Mouse (Mus musculus) heart, embryonic 11.5 days (tissue): ENCODE measurements around the gene Prg3. TPM values are rescaled to one million over a fixed set of nuclear protein-coding genes. Genes with fewer than 3 reads are reported as not detected.

Source experiments
- ATAC-seq: fragments of 200-750 bp; cut with Nextera tagmentation; replicated peaks from 2 replicates; pipeline ENCODE4 v1.8.0; 2017; ENCODE audit warnings: moderate library complexity; ENCODE audit not compliant: insufficient number of reproducible peaks, low FRiP score, low TSS enrichment
- H3K27ac ChIP-seq: fragments of 300-500 bp; sonication (generic); 2 replicates; pipeline ENCODE4 v1.5.1; 2014; ENCODE audit warnings: mild to moderate bottlenecking, low read depth, low read length
- H3K27me3 ChIP-seq: fragments of 300-500 bp; sonication (generic); 2 replicates; pipeline ENCODE4 v1.6.1; 2014; ENCODE audit warnings: mild to moderate bottlenecking, low read length, mixed read lengths; ENCODE audit not compliant: control insufficient read depth, insufficient read depth
- H3K36me3 ChIP-seq: fragments of 300-500 bp; sonication (generic); 2 replicates; pipeline ENCODE4 v1.6.1; 2014; ENCODE audit warnings: mild to moderate bottlenecking, low read length, moderate library complexity, mixed read lengths; ENCODE audit not compliant: control insufficient read depth, insufficient read depth
- H3K4me1 ChIP-seq: fragments of 300-500 bp; sonication (generic); 2 replicates; pipeline ENCODE4 v1.6.1; 2014; ENCODE audit warnings: low read length; ENCODE audit not compliant: control insufficient read depth, insufficient read depth
- H3K4me2 ChIP-seq: fragments of 300-500 bp; sonication (generic); 2 replicates; pipeline ENCODE4 v1.6.1; 2014; ENCODE audit warnings: mild to moderate bottlenecking, moderate library complexity
- H3K4me3 ChIP-seq: fragments of 300-500 bp; sonication (generic); 2 replicates; pipeline ENCODE4 v1.5.1; 2014; ENCODE audit warnings: low read depth, low read length
- H3K9ac ChIP-seq: fragments of 300-500 bp; sonication (generic); 2 replicates; pipeline ENCODE4 v1.6.1; 2014; ENCODE audit warnings: mild to moderate bottlenecking, low read depth, low read length, moderate library complexity
- H3K9me3 ChIP-seq: fragments of 300-500 bp; sonication (generic); replicated peaks from 2 replicates; pipeline ENCODE4 v1.6.1; 2016; ENCODE audit warnings: low read length; ENCODE audit not compliant: control insufficient read depth
- WGBS: fragments of 180-500 bp; shearing (Covaris S2); extraction: QIAGEN DNeasy Blood & Tissue Kit; methylation state at CpG from one replicate; pipeline ENCODE4 v1.1.7; 2014; ENCODE audit not compliant: insufficient replicate concordance; 5-methylcytosine and 5-hydroxymethylcytosine counted together
- polyA plus RNA-seq: library from polyadenylated mRNA; unstranded; fragments of >200 nt; fragmentation: Nextera tagmentation; extraction: Ambion mirVana; gene quantifications from 2 replicates; pipeline ENCODE4 v1.2.1, GENCODE M21; 2014

Gene Prg3
- polyA plus RNA-seq, 1 experiment from 2014 or later = 0.37 TPM

- no peaks in the 10 kb centered on the region for H3K36me3 ChIP-seq
- H3K27me3 ChIP-seq = no peaks in the 10 kb centered on the region
- no peaks in the 10 kb centered on the region for H3K9me3 ChIP-seq
- WGBS = 38% methylated on average over 8 of the region's 8 CpGs
- H3K27ac ChIP-seq = no peak overlapping the region
- H3K4me2 ChIP-seq = no peak overlapping the region
- no peak overlapping the region for H3K4me3 ChIP-seq
- H3K4me1 ChIP-seq = peaks cover 6% of the 10 kb centered on the region; the same call in 1 of the 2 replicates
- ATAC-seq = peak; percentile 28; the same call in 1 of the 2 replicates
- H3K9ac ChIP-seq = no peak overlapping the region
These were observed 14.6 kb downstream of the Prg3 start for GRCm38 (mm10) chr2:85002575-85002974.

- H3K4me3 ChIP-seq = no peak overlapping the region
- no peaks in the 10 kb centered on the region for H3K9me3 ChIP-seq
- no peak overlapping the region for H3K4me2 ChIP-seq
- H3K27ac ChIP-seq = no peak overlapping the region
- H3K4me1 ChIP-seq = peaks cover 6% of the 10 kb centered on the region; the same call in 1 of the 2 replicates
- no peak overlapping the region for H3K9ac ChIP-seq
- H3K36me3 ChIP-seq = no peaks in the 10 kb centered on the region
- H3K27me3 ChIP-seq = no peaks in the 10 kb centered on the region
- ATAC-seq = no peak
- 71% methylated on average over 4 of the region's 4 CpGs for WGBS
These were observed 16.3 kb downstream of the Prg3 start for GRCm38 (mm10) chr2:85004341-85004740.

- no peaks in the 10 kb centered on the region for H3K27me3 ChIP-seq
- H3K4me3 ChIP-seq = no peak overlapping the region
- no peak overlapping the region for H3K4me2 ChIP-seq
- no peak overlapping the region for H3K27ac ChIP-seq
- ATAC-seq = no peak
- WGBS = 56% methylated on average over 7 of the region's 7 CpGs
- H3K9ac ChIP-seq = no peak overlapping the region
- peaks cover 19% of the 10 kb centered on the region for H3K4me1 ChIP-seq
- no peaks in the 10 kb centered on the region for H3K9me3 ChIP-seq
- no peaks in the 10 kb centered on the region for H3K36me3 ChIP-seq
These were observed 18.6 kb downstream of the Prg3 start for GRCm38 (mm10) chr2:85006600-85006999.

- H3K27me3 ChIP-seq = no peaks in the 10 kb centered on the region
- WGBS = 28% methylated on average over 4 of the region's 4 CpGs
- H3K9ac ChIP-seq = no peak overlapping the region
- H3K27ac ChIP-seq = no peak overlapping the region
- H3K36me3 ChIP-seq = no peaks in the 10 kb centered on the region
- H3K4me3 ChIP-seq = no peak overlapping the region
- H3K4me2 ChIP-seq = no peak overlapping the region
- H3K9me3 ChIP-seq = no peaks in the 10 kb centered on the region
- H3K4me1 ChIP-seq = peaks cover 31% of the 10 kb centered on the region
- ATAC-seq = no peak
These were observed 19.7 kb downstream of the Prg3 start for GRCm38 (mm10) chr2:85007729-85008128.

- Histone ChIP-seq H3K4me1 (peaks cover 26% of the 10 kb centered on the region), H3K4me3 (no peak overlapping the region), H3K9me3 (no peaks in the 10 kb centered on the region), H3K27me3 (no peaks in the 10 kb centered on the region), H3K9ac (no peak overlapping the region), H3K4me2 (no peak overlapping the region), H3K27ac (no peak overlapping the region), H3K36me3 (no peaks in the 10 kb centered on the region)
- 77% methylated on average over 2 of the region's 2 CpGs for WGBS
- no peak for ATAC-seq
These were observed 21.2 kb downstream of the Prg3 start for GRCm38 (mm10) chr2:85009212-85009611.

- peak; percentile 91 for ATAC-seq
- Histone ChIP-seq H3K9me3 (no peaks in the 10 kb centered on the region), H3K27me3 (no peaks in the 10 kb centered on the region), H3K27ac (peak overlapping the region; percentile 85), H3K4me1 (peaks cover 29% of the 10 kb centered on the region), H3K4me2 (peak overlapping the region; percentile 41), H3K36me3 (no peaks in the 10 kb centered on the region), H3K9ac (no peak overlapping the region; the same call in 1 of the 2 replicates), H3K4me3 (no peak overlapping the region)
- WGBS = 27% methylated on average over 9 of the region's 9 CpGs
These were observed 24.0 kb downstream of the Prg3 start for GRCm38 (mm10) chr2:85011906-85012604.

GRCm38 (mm10) chr2:85012679-85013078 lies 24.7 kb downstream of the Prg3 start:
- no peaks in the 10 kb centered on the region for H3K27me3 ChIP-seq
- H3K36me3 ChIP-seq = no peaks in the 10 kb centered on the region
- H3K4me3 ChIP-seq = no peak overlapping the region
- H3K9ac ChIP-seq = peak overlapping the region; percentile 28; the same call in 1 of the 2 replicates
- no peaks in the 10 kb centered on the region for H3K9me3 ChIP-seq
- peak overlapping the region; percentile 85 for H3K27ac ChIP-seq
- WGBS = 60% methylated on average over 14 of the region's 14 CpGs
- peak; percentile 65; the same call in 1 of the 2 replicates for ATAC-seq
- peak overlapping the region; percentile 41 for H3K4me2 ChIP-seq
- peaks cover 29% of the 10 kb centered on the region for H3K4me1 ChIP-seq

- no peaks in the 10 kb centered on the region for H3K9me3 ChIP-seq
- WGBS = 80% methylated on average over 5 of the region's 5 CpGs
- no peaks in the 10 kb centered on the region for H3K36me3 ChIP-seq
- H3K9ac ChIP-seq = no peak overlapping the region
- no peak for ATAC-seq
- H3K27ac ChIP-seq = no peak overlapping the region
- no peak overlapping the region for H3K4me2 ChIP-seq
- no peak overlapping the region for H3K4me3 ChIP-seq
- no peaks in the 10 kb centered on the region for H3K27me3 ChIP-seq
- H3K4me1 ChIP-seq = peaks cover 29% of the 10 kb centered on the region
These were observed 26.0 kb downstream of the Prg3 start for GRCm38 (mm10) chr2:85013826-85014587.
